Mouse (Mus musculus): ENCODE data around the gene Foxc2. TPM values are rescaled to one million over a fixed set of nuclear protein-coding genes. Genes with fewer than 3 reads are reported as not detected.

The Foxc2 gene
- total RNA-seq, 2 experiments from 2014 or later: 0.78 to 1.1 TPM

DNA sequence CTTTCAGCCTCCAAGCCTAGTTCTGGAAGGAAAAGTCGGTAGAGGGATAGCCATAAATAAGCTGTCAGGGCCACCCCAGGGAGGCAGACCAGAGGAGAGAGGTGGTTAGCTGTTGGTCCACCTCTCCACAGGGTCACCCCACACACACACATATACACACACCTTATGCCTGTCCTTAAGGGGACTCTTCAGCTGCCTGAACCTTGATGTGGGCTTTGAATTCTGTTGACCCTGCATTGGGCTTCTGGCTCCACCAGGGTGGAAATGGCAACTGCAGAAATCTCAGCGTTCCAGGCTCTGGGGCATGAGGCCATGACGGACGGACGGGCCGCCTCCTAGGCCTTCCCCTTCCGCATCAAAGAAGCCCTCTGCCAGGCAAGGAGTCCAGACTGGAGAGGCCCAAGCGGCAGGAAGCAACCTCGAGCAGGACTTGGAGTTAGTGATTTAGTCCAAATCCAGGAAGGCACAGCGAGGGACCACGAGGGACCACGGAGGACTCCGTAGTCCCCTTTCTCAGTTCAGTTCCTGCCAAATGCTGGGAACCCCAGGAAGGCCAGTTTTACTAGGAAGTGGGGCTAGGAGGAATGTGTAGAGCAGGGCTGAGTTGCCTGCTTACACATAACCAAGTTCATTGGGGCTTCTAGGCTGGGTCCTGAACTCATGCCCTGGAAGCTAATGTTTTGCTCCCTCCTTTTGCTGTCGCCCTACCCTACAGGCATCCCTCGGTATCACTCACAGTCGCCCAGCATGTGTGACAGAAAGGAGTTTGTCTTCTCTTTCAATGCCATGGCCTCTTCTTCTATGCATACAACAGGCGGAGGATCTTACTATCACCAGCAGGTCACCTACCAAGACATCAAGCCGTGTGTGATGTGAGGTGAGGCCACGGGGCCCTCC, 29.7 kb upstream of the Foxc2 start:
- no peak for DNase-seq

DNA sequence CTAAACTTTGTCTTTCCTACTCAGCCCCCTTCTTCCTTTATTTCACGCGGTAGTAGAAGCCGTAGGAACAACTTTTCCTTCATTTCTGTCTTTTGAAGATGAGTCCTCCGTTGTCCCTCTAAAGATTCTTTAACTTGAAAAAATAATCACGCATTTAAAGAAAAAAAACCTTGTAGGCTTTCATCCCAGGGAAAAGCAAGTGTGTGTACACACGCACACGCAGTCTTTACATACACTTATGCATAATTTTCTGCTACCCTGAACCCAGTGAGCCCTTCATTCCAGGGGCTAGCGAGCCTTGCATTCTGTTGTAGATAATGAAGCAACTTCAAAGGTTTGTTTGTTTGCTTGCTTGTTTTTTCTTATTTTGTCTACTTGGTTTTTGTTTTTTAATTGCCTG, 27.7 kb upstream of the Foxc2 start:
- no peak for DNase-seq

DNA sequence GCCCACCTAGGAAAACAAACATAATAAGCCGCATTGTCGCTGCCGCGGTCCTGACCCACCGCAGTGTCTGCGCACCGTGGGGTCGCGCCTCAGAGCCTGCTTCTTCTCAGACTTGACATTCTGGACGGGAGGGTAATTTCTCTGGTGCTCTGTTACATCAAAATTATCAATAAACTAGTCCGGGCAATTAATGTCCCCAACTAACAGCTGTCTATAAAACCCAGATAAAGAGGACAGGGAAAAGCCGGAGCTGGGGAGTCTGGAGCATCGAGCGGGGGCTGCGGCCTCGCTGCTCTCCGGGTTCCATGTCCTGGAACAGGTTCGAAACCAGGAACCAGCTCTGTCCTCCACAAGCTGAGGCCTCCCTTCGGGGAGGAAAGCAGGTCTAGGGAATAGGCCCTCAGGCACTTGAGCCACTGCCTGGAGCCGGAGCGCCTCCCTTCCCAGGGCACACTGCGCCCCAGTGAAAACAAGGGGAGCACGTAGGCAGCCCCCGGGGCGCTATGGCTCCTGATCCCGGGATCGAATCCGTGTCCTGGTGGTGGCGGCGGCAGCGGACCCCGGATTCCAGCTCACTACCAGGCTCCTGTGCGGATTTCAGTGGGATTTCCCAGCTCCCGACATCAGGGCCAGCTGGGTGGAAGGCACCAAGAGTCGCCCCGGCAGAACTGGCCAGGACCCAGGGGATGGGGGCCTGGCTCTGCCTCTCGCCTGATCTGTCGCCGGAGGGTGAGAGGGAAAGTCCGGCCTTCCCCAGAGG, 26.9 kb upstream of the Foxc2 start:
- DNase-seq: no peak

DNA sequence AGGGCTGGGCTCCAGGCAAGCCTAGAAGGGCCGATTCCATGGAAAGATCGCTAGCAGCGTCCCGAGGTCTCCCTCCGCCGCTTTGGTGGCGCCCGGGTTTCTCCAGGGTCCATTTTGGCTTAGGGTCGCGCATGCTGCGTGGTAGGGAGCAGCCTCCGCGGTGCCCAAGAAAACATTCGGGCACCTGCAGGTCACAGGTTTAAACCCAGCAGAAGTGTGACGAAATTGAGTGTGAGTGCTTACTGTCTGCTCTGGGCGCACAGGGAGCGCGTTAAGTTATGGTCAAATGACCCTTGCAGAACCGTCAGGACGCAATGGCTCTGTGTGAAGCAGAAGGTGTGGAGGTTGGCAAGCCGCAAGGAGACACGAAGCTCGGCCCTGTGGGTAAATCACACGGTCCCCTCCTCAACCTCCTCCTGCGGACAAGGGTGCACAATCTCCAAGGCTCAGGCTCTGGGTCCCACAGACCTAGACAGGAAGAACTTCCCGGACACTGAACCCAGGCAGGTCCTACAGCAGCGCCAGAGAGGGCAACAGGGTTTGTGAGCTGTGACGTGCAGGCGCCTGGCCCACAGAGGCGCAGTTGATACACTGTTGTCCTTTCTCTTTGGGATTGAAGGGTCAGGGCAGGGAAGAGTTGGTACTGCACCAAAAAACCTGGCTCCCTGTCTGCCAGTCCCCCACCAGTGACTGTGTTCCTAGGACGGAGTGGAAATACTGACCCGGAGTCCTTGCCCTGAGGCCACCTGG, 26.2 kb upstream of the Foxc2 start:
- DNase-seq: no peak

DNA sequence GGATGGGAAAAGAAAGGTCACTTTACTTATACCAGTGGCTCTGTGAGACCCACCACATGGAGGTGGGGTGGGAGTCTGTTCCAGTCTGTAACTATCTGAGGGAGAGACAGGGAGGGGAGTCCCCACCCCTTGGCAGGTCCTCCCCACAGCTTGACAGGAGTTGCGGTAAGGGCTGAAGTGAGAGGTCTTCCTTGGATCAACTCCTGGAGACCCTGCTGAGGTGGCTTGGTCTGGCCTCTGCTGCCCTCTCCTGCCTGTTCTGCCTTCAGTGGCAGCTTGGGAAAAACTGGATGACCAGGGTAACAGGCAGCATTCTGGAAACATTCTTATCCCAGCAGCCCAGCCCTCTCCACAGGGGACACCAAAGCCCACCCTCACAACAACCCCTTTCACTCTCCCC, 25.3 kb upstream of the Foxc2 start:
- DNase-seq: no peak

DNA sequence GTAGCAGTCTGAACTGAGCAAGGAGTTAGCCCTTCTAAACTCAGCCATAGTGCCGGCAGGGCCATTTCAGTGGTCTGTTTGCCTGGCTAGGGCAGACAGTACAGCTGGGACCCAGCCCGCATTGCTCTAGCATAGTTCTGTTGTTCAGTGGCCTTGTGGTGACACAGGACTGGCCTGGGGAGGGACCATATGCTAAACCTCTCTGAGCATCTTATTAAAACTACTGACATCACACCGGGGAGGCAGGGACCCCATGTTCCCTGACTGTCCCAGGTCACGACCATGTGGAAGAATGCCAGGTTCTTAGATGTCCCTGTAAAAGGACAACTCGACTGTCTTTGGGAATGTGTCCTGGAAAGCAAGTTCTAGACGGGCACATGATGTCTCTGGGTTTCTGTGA, 23.8 kb upstream of the Foxc2 start:
- DNase-seq: no peak

DNA sequence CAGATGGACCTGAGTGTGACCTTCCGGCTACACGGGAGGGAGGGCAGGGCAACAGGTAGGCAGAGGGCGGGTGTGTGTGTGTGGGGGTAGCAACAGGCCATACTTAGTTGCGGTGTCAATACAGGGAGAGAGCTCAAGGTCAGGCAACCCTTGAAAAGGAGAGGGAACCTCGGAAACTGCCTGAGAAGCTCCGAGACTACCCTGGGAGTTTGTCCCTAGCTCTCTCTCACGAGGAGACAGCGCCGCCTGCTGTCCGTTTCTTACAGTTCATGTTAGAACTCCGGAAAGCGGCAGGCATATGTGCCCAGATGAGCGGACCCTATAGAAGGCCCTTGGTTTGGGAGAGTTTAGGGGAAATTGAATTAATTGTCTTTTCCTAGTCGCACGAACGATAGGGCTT, 23.3 kb upstream of the Foxc2 start:
- DNase-seq: peak; percentile 91

DNA sequence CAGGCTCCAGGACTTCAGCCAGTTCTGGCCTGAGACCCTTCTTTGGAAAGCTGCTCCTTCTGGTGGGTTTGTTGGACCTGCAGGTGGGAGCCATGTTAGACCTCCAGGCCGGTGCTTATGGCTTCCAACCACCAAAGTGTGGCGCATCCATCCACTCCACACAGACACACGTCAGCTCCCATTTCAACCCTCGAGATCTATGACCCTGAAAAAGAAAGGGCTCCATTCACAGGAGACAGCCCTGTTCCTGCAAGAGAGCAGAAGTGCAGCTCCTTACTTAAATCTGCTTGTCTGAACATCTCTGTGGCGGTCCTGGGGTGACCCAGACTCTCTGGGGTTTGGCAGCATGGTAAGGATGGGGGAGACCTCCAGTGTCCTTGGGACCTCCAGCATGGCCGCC, 22.5 kb upstream of the Foxc2 start:
- no peak for DNase-seq

DNA sequence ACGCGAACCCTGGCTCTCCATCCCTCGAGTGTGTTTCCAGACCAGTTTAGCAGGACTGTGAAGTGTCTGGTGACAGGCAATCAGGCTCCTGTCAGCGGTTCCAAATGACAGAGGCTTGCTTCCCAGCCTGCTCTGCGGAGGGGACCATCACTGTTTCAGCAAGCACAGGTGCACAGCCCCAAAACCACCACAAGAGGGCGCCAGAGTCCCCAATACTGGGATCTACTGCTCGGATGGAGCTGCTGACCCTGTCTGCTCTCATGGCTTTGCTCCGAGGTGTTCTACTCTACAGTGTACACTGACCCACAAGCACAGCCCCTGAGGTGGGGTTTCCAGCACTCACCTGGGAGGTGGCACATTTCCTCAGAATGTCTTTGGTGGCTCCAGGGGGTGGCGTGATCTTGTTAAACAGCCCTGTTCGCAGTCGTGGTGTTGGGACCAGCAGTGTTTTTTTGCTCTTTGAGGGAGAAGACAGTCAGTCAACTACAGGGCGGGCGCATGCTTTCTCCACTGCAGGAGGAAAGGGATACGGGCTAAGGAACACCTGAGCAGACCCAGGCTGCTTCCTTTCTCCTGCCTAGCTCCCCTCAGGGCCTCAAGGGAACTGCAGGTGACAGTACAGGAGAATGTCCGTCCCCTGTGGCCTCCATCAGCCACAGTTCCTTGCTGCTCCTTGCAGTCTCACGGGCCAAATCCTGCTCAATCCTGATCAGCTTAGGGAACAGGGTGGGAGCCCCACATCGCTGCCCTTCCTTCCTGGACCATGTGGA, 11.7 kb upstream of the Foxc2 start:
- peak; percentile 86 for DNase-seq

DNA sequence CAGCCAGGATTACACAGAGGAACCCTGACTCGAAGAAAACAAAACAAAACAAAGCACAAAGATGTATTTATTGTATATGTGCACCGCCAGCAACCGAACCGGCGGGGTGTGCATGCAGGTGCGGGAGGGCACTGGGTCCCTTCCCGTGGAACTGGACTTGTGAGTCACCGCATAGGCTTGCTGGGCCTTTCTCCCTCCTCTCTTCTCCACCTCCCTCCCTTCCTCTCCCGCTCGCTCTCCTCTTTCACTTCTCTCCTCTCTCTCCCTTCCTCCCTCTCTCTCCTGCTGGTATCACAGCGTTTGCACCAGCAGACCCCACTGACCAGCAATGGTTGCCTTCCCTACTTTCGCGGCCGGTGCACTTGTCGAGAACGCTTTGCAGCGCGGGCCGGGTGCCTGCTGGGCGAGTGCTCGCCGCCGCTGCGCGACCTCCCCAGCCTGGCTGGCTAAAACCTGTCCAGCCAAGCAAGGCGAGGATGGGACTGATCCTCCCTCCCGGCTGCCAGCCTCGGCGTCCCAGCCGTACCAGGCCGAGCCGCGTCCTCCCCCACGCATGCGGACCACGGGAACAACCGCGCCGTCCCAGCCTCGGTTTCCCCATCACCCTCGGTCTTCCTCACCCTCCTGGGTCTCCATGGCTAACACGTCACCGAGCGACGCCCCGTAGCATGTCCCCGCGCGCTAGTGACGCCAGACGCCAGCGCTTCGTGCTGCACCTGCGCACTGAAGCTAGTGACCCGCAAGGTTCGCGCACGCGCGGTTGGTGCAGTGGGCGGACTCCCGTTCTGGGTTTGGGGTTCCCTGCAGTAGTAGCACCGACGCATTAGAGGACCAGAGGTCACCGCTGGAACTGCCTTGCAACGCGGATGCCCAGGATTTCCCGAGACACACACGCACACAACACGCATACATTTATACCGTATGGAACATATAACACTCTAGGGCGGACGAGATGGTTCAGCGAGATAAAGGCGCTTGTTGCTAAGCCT, 8.0 kb upstream of the Foxc2 start, which contains the start of gene Mthfsd:
Gene Mthfsd, minus strand, starts transcription at position 725 of the 989 bp plus-strand sequence.
- DNase-seq: peak; percentile 99

DNA sequence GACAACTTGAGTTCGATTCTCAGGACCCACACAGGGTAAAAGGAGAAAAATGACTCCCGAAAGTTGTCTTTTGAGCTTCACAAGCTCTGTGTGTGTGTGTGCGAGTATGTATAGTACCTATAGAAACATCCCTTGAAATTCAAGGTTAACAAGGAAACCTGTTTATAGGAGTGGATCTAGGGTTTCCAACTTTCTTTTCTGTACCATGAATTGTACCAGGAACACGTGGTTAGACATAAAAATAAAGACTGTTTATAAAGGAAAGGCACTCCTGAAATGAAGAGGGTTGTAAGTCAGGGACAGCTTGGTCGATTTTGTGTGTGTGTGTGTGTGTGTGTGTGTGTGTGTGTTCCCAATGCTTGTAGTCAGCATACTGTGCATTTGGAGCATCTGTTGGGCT, 7.3 kb upstream of the Foxc2 start:
- no peak for DNase-seq

DNA sequence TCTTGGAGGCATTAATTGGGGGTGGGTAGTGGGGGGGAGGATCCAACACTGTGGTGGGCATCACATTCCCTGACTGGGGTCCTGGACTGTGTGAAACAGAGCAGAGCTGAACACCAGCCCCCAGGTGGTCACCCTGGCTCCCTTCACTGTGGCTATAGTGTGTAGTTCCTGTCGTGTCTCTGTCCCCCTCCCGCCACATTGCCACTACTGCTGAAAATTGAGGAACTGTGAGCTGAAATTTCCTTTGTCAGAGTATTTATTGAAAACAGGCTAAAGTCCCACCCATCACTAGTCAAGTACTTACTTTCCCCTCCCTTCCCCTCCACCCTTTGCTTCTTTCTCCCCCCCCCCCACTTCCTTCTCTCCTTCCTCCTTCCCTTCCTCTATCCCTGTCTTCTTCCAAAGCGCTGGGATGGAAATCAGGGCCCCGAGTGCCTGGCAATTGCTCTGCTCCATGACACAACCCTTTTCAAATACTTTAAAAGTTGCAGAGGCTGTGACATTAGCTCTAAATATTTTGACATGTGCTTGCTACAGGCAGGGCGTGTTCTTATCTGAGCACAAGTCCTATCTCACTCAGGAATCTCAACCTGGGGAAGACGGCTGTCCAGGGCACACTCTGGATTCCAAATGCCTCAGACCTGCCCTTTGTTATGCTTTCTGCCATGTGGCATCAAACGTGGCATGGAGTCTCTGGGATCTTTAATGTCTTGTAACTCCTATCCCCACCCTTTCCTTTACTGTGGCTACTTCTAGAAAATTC, 4.6 kb upstream of the Foxc2 start:
- DNase-seq: no peak

DNA sequence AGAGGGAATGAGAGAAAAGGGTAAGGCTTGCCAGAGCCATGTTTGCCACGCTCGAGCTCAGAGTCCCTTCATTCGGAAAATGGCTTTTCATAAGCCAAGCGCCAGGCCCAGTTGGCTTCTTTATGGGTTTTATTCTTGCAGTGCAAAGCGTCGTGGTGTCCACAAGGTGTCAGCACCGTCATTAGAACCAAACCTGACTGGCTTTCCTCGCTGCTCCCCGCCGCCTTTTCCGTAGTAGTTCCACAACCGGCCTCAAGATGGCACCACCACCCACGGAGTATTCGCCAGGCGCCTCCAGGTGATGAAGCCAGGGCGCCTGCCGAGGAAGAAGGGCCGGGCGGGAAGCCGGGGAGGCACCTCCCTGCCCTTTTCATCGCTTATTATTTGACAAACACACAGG, 2.7 kb upstream of the Foxc2 start:
- DNase-seq: peak; percentile 94

DNA sequence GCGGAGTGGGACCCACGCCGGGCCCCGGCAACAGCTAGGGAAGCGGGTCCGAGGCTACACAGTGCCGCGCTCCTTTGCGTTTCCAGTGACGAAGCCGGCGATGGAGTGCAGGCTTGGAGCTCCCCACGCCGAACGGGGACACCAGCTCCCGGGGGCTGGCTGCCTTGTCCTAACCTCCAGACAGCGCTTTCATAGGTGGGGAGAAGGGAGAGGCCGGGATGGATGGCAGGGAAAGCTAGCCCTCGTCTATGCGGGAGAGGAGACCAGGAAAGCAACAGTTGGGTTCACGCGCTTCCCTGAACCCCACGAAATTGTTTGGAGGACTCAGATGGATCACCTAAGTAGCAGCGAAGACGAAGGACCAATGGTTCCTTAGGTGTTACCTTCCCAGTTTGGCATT, 835 bp upstream of the Foxc2 start:
- no peak for DNase-seq

DNA sequence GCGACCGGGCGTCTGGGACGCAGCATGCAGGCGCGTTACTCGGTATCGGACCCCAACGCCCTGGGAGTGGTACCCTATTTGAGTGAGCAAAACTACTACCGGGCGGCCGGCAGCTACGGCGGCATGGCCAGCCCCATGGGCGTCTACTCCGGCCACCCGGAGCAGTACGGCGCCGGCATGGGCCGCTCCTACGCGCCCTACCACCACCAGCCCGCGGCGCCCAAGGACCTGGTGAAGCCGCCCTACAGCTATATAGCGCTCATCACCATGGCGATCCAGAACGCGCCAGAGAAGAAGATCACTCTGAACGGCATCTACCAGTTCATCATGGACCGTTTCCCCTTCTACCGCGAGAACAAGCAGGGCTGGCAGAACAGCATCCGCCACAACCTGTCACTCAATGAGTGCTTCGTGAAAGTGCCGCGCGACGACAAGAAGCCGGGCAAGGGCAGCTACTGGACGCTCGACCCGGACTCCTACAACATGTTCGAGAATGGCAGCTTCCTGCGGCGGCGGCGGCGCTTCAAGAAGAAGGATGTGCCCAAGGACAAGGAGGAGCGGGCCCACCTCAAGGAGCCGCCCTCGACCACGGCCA, 717 bp downstream of the Foxc2 start:
- DNase-seq: peak; percentile 33

DNA sequence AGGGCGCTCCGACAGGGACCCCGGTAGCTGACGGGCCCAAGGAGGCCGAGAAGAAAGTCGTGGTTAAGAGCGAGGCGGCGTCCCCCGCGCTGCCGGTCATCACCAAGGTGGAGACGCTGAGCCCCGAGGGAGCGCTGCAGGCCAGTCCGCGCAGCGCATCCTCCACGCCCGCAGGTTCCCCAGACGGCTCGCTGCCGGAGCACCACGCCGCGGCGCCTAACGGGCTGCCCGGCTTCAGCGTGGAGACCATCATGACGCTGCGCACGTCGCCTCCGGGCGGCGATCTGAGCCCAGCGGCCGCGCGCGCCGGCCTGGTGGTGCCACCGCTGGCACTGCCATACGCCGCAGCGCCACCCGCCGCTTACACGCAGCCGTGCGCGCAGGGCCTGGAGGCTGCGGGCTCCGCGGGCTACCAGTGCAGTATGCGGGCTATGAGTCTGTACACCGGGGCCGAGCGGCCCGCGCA, 1.2 kb downstream of the Foxc2 start:
- DNase-seq: peak; percentile 22

DNA sequence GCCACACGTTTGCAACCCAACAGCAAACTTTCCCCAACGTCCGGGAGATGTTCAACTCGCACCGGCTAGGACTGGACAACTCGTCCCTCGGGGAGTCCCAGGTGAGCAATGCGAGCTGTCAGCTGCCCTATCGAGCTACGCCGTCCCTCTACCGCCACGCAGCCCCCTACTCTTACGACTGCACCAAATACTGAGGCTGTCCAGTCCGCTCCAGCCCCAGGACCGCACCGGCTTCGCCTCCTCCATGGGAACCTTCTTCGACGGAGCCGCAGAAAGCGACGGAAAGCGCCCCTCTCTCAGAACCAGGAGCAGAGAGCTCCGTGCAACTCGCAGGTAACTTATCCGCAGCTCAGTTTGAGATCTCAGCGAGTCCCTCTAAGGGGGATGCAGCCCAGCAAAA, 1.9 kb downstream of the Foxc2 start:
- DNase-seq: no peak

DNA sequence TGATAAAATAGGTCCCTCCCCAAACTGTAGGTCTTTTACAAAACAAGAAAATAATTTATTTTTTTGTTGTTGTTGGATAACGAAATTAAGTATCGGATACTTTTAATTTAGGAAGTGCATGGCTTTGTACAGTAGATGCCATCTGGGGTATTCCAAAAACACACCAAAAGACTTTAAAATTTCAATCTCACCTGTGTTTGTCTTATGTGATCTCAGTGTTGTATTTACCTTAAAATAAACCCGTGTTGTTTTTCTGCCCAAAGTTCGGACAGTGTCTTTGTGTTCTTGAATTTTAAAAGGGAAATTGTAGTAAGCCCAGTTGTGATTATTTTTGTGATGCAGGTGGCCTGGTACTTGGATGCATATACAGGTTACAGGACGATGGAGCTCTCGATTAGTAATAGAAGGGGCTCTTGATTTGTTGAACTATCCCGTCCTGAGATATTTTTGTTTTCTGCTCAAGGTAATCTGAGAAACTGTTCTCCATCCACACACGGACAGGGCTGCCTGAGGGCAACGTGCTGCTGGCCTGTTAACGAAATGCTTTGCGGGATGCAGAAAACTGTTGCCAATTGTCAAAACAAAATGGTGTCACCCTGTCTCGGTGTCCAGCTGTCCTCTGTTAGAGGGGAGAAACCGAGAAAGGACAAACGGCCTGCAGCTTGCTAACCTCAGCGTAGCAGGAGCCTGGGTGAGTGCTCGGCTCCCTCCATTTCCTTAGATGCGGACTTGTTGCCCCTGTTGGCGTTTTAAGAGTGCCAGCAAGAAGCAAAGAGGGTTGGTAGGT, 2.9 kb downstream of the Foxc2 start:
- DNase-seq: no peak
